Comparison of ENCODE assay signal across 8 mouse cellular contexts in genomic region chr4:107253125-107254091, GRCm38 (mm10). TPM values are rescaled to one million over a fixed set of nuclear protein-coding genes. Genes with fewer than 3 reads are reported as not detected.
DNase-seq lines count a peak whose midpoint lies in the region; ATAC-seq and TF ChIP-seq lines count a peak whose summit lies in the region.

Gene Lrrc42, minus strand, starts transcription at chr4:107253532.
Gene Hspb11, plus strand, starts transcription at chr4:107253593.

- peak within 1 kb of the TSS; percentile 79 for H3K4me2 ChIP-seq in embryonic facial prominence, embryonic 14.5 days (ENCODE audit: low read depth, low read length)
- H3K4me2 ChIP-seq in limb, embryonic 13.5 days (replicated peaks): peak within 1 kb of the TSS; percentile 80
- peak within 1 kb of the TSS; percentile 77 for H3K4me2 ChIP-seq in midbrain, embryonic 16.5 days (ENCODE audit: low read length)

- H3K27me3 ChIP-seq in embryonic facial prominence, embryonic 14.5 days (replicated peaks; ENCODE audit: control insufficient read depth, insufficient read depth, low read length): no peaks in the 10 kb centered on the region
- H3K27me3 ChIP-seq in heart, adult 2 months (ENCODE audit: control insufficient read depth, insufficient read depth, low read length): no peaks in the 10 kb centered on the region
- H3K27me3 ChIP-seq in limb, embryonic 13.5 days: no peaks in the 10 kb centered on the region
- no peaks in the 10 kb centered on the region for H3K27me3 ChIP-seq in midbrain, embryonic 16.5 days (ENCODE audit: control insufficient read depth, insufficient read depth, low read depth, low read length)

- no peaks in the 10 kb centered on the region for H3K36me3 ChIP-seq in embryonic facial prominence, embryonic 14.5 days (ENCODE audit: control insufficient read depth, insufficient read depth, low read length)
- H3K36me3 ChIP-seq in heart, adult 2 months (ENCODE audit: control insufficient read depth, insufficient read depth, low read length): no peaks in the 10 kb centered on the region
- no peaks in the 10 kb centered on the region for H3K36me3 ChIP-seq in limb, embryonic 13.5 days
- H3K36me3 ChIP-seq in midbrain, embryonic 16.5 days (ENCODE audit: control insufficient read depth, insufficient read depth, low read length): no peaks in the 10 kb centered on the region

- no peak for TF ChIP-seq EP300 in heart, adult 2 months (IDR thresholded peaks at IDR 0.05; ENCODE audit: insufficient read depth, low read depth, low read length)

- peak; percentile 96 for DNase-seq in 3T3-L1 (ENCODE audit: low read depth, low spot score)
- DNase-seq in adrenal gland, postnatal 4 days (ENCODE audit: low spot score in 2 of 2): peak; percentile 93 to 95
- DNase-seq in embryonic facial prominence, embryonic 14.5 days (ENCODE audit: low spot score): peak; percentile 98
- peak; percentile 93 to 96 for DNase-seq in heart, adult 2 months
- DNase-seq in kidney, adult 8-10 months: peak; percentile 94 to 96
- DNase-seq in spleen, postnatal 10 days (ENCODE audit: low spot score in 2 of 2): peak; percentile 91 to 96

- ATAC-seq in embryonic facial prominence, embryonic 14.5 days (ENCODE audit: low read depth): peak; percentile 96
- ATAC-seq in limb, embryonic 13.5 days (ENCODE audit: low FRiP score, low read depth): peak; percentile 97
- peak; percentile 95 for ATAC-seq in midbrain, embryonic 16.5 days

- peak within 1 kb of the TSS; percentile 89 for H3K9ac ChIP-seq in embryonic facial prominence, embryonic 14.5 days (ENCODE audit: low read depth, low read length)
- peak within 1 kb of the TSS; percentile 93 for H3K9ac ChIP-seq in heart, adult 2 months (ENCODE audit: low read depth, low read length)
- peak within 1 kb of the TSS; percentile 85 for H3K9ac ChIP-seq in limb, embryonic 13.5 days
- peak within 1 kb of the TSS; percentile 85 for H3K9ac ChIP-seq in midbrain, embryonic 16.5 days (ENCODE audit: low read depth, low read length)

- peak; percentile 53 for TF ChIP-seq CTCF in heart, adult 2 months (IDR thresholded peaks at IDR 0.05)

- H3K4me3 ChIP-seq in embryonic facial prominence, embryonic 14.5 days (ENCODE audit: low read depth, low read length): peak within 1 kb of the TSS; percentile 89
- peak within 1 kb of the TSS; percentile 64 for H3K4me3 ChIP-seq in heart, adult 2 months
- peak within 1 kb of the TSS; percentile 85 for H3K4me3 ChIP-seq in limb, embryonic 13.5 days
- peak within 1 kb of the TSS; percentile 83 for H3K4me3 ChIP-seq in midbrain, embryonic 16.5 days (ENCODE audit: low read depth, low read length)

- intact Hi-C loops in heart, adult 2 months (cut with DNase I): loop anchor here (1.0 to 10.0 kb wide), 5 partner anchors 61 to 631 kb away; partner anchors contain the start of genes 0610037L13Rik, Ndc1, Tceanc2 and Tmem59

- no peaks in the 10 kb centered on the region for H3K79me2 ChIP-seq in heart, adult 2 months (replicated peaks; ENCODE audit: control insufficient read depth, insufficient read depth, low read length)

- TF ChIP-seq POLR2A in heart, adult 2 months (IDR thresholded peaks at IDR 0.05; ENCODE audit: insufficient read depth, low read depth, low read length): peak; percentile 59

- H3K4me1 ChIP-seq in embryonic facial prominence, embryonic 14.5 days (ENCODE audit: control insufficient read depth, insufficient read depth, low read length): peaks cover 12% of the 10 kb centered on the region
- H3K4me1 ChIP-seq in heart, adult 2 months (ENCODE audit: control insufficient read depth, insufficient read depth, low read length): peaks cover 2% of the 10 kb centered on the region; the same call in 1 of the 2 replicates
- H3K4me1 ChIP-seq in limb, embryonic 13.5 days: peaks cover 37% of the 10 kb centered on the region
- peaks cover 19% of the 10 kb centered on the region for H3K4me1 ChIP-seq in midbrain, embryonic 16.5 days (ENCODE audit: control insufficient read depth, insufficient read depth, low read length)

- H3K27ac ChIP-seq in embryonic facial prominence, embryonic 14.5 days (replicated peaks; ENCODE audit: low read depth, low read length): peak within 1 kb of the TSS; percentile 86
- peak within 1 kb of the TSS; percentile 85 for H3K27ac ChIP-seq in heart, adult 2 months
- peak within 1 kb of the TSS; percentile 80 for H3K27ac ChIP-seq in limb, embryonic 13.5 days
- H3K27ac ChIP-seq in midbrain, embryonic 16.5 days (ENCODE audit: low read length): peak within 1 kb of the TSS; percentile 87

- no peaks in the 10 kb centered on the region for H3K9me3 ChIP-seq in embryonic facial prominence, embryonic 14.5 days (ENCODE audit: control insufficient read depth, low read length)
- no peaks in the 10 kb centered on the region for H3K9me3 ChIP-seq in limb, embryonic 13.5 days
- H3K9me3 ChIP-seq in midbrain, embryonic 16.5 days (replicated peaks; ENCODE audit: control insufficient read depth, low read length, poor library complexity, severe bottlenecking): no peaks in the 10 kb centered on the region

- 1% methylated on average over 58 of the region's 101 CpGs for WGBS in embryonic facial prominence, embryonic 14.5 days
- WGBS in heart, adult 2 months: 1% methylated on average over 95 of the region's 101 CpGs
- WGBS in limb, embryonic 13.5 days: under 1% methylated on average over 87 of the region's 101 CpGs
- WGBS in midbrain, embryonic 16.5 days: under 1% methylated on average over 75 of the region's 101 CpGs

RNA-seq across cellular contexts. Expression of gene Lrrc42, which starts in this region (rescaled TPM):
- 10 to 100 TPM; 40.1 to 45.2 TPM for total RNA-seq in adrenal gland, postnatal 4 days (2021)
- polyA plus RNA-seq in embryonic facial prominence, embryonic 14.5 days (2014; fragmentation: Nextera tagmentation; extraction: Ambion mirVana): 75.2 and 77.6 TPM in 2 replicates
- total RNA-seq in heart, adult 2 months (2021): 10 to 100 TPM in 1 of 2 experiments, 1 to 10 TPM in 1; 9.6 to 10.1 TPM
- polyA plus RNA-seq in heart, adult 2 months (2012; rRNA removed): 5.0 and 8.6 TPM in 2 replicates
- polyA plus RNA-seq in limb, embryonic 13.5 days (2015; fragmentation: Nextera tagmentation; extraction: Ambion mirVana): 102 and 103 TPM in 2 replicates
- 54.6 and 59.4 TPM in 2 replicates for polyA plus RNA-seq in midbrain, embryonic 16.5 days (2015; fragmentation: Nextera tagmentation; extraction: Ambion mirVana)

RNA-seq across cellular contexts. Expression of gene Hspb11, which starts in this region (rescaled TPM):
- 10 to 100 TPM; 22.9 to 26.3 TPM for total RNA-seq in adrenal gland, postnatal 4 days (2021)
- 43.1 and 50.6 TPM in 2 replicates for polyA plus RNA-seq in embryonic facial prominence, embryonic 14.5 days (2014; fragmentation: Nextera tagmentation; extraction: Ambion mirVana)
- total RNA-seq in heart, adult 2 months (2021): 10 to 100 TPM in 1 of 2 experiments, 1 to 10 TPM in 1; 9.4 to 11.3 TPM
- polyA plus RNA-seq in heart, adult 2 months (2012; rRNA removed): 2.3 and 3.9 TPM in 2 replicates
- 44.0 and 44.9 TPM in 2 replicates for polyA plus RNA-seq in limb, embryonic 13.5 days (2015; fragmentation: Nextera tagmentation; extraction: Ambion mirVana)
- polyA plus RNA-seq in midbrain, embryonic 16.5 days (2015; fragmentation: Nextera tagmentation; extraction: Ambion mirVana): 35.6 and 39.6 TPM in 2 replicates

Comparison
In these comparisons a context has a peak if more than half of its experiments do, and no peak if none do; other contexts are left out.
1. Peak in every context shown above with its lines: DNase-seq, ATAC-seq, H3K4me3 ChIP-seq and H3K27ac ChIP-seq.